Mouse (Mus musculus) gastrocnemius, adult 8-10 months (tissue): ENCODE results near the gene Upk1b. TPM values are rescaled to one million over a fixed set of nuclear protein-coding genes. Genes with fewer than 3 reads are reported as not detected.
A peak's percentile ranks its signal among the peaks of the same experiment; 100 is the strongest.
"Not testable (repeated sequence)": the region's sequence is repeated elsewhere in the genome, so short reads cannot be mapped to it uniquely, and the experiment has no call there.

Experiments
- DNase-seq, 2 experiments: peaks; one replicate each; pipeline ENCODE4 v3.0.0; 2022; ENCODE audit warnings: low spot score in 2 of 2
- total RNA-seq, 4 experiments: library from RNA; stranded (reverse); gene quantifications; 2 replicates each; pipeline ENCODE4 v1.2.4; 2022

The Upk1b gene
- total RNA-seq, result not detected

- DNase-seq, result no peak
These were observed at the start of gene Upk1b for GRCm38 (mm10) chr16:38800091-38800490. Upk1b (minus strand) TSS chr16:38800328.

- DNase-seq, result no peak
These were observed 28.5 kb upstream of the Upk1b start, which contains the start of gene 4930435E12Rik for GRCm38 (mm10) chr16:38828649-38829048. 4930435E12Rik (minus strand) TSS chr16:38828749.

- DNase-seq, result peak; percentile 22 to 30
These were observed 12.4 kb upstream of the Upk1b start for GRCm38 (mm10) chr16:38812521-38812920.

GRCm38 (mm10) chr16:38810196-38810595 lies 10.1 kb upstream of the Upk1b start:
- DNase-seq, result no peak

GRCm38 (mm10) chr16:38807796-38808195 lies 7.7 kb upstream of the Upk1b start:
- not testable (repeated sequence) for DNase-seq

- DNase-seq, result no peak
These were observed 1.1 kb downstream of the Upk1b start for GRCm38 (mm10) chr16:38798957-38799450.

- DNase-seq, result no peak
These were observed 7.0 kb downstream of the Upk1b start for GRCm38 (mm10) chr16:38793120-38793519.

- no peak for DNase-seq
These were observed 10.2 kb downstream of the Upk1b start for GRCm38 (mm10) chr16:38789966-38790365.

GRCm38 (mm10) chr16:38789016-38789415 lies 11.1 kb downstream of the Upk1b start:
- no peak for DNase-seq

- DNase-seq, result no peak
These were observed 14.8 kb downstream of the Upk1b start for GRCm38 (mm10) chr16:38785301-38785700.

- no peak for DNase-seq
These were observed 17.5 kb downstream of the Upk1b start for GRCm38 (mm10) chr16:38782524-38783067.

- no peak for DNase-seq
These were observed 18.2 kb downstream of the Upk1b start for GRCm38 (mm10) chr16:38781946-38782345.

GRCm38 (mm10) chr16:38780960-38781572 lies 19.1 kb downstream of the Upk1b start:
- DNase-seq, result no peak

GRCm38 (mm10) chr16:38776342-38776741 lies 23.8 kb downstream of the Upk1b start:
- DNase-seq, result no peak

GRCm38 (mm10) chr16:38774964-38775746 lies 25.0 kb downstream of the Upk1b start:
- no peak for DNase-seq

- DNase-seq, result no peak
These were observed 27.1 kb downstream of the Upk1b start for GRCm38 (mm10) chr16:38772906-38773496.

- DNase-seq, result no peak
These were observed 29.0 kb downstream of the Upk1b start for GRCm38 (mm10) chr16:38771145-38771544.

GRCm38 (mm10) chr16:38769529-38769928 lies 30.6 kb downstream of the Upk1b start:
- DNase-seq, result no peak

GRCm38 (mm10) chr16:38768386-38768785 lies 31.7 kb downstream of the Upk1b start:
- no peak for DNase-seq

- no peak for DNase-seq
These were observed 32.4 kb downstream of the Upk1b start for GRCm38 (mm10) chr16:38767761-38768160.

GRCm38 (mm10) chr16:38766671-38767070 lies 33.5 kb downstream of the Upk1b start:
- DNase-seq, result no peak

GRCm38 (mm10) chr16:38763508-38763907 lies 36.6 kb downstream of the Upk1b start:
- DNase-seq, result no peak
